Mouse (Mus musculus) small intestine, adult 2 months (tissue): ENCODE measurements around the gene Fcho2. TPM values are rescaled to one million over a fixed set of nuclear protein-coding genes. Genes with fewer than 3 reads are reported as not detected.

Experiments used
- H3K27ac ChIP-seq: fragments of 200-500 bp; 2 replicates; pipeline ENCODE4 v1.5.1; 2012; ENCODE audit warnings: low read depth, low read length, control low read depth, inconsistent platforms; ENCODE audit not compliant: insufficient read depth
- H3K27me3 ChIP-seq: fragments of 200-500 bp; 2 replicates; pipeline ENCODE4 v1.6.1; 2012; ENCODE audit warnings: mild to moderate bottlenecking, moderate library complexity, low read length, inconsistent platforms; ENCODE audit not compliant: control insufficient read depth, insufficient read depth
- H3K36me3 ChIP-seq: fragments of 200-500 bp; 2 replicates; pipeline ENCODE4 v1.6.1; 2012; ENCODE audit warnings: mild to moderate bottlenecking, low read length, control low read depth, inconsistent platforms; ENCODE audit not compliant: control insufficient read depth, insufficient read depth
- H3K4me1 ChIP-seq: fragments of 200-500 bp; 2 replicates; pipeline ENCODE4 v1.6.1; 2012; ENCODE audit warnings: low read length, inconsistent platforms, mixed read lengths; ENCODE audit not compliant: control insufficient read depth, insufficient read depth, insufficient read length
- H3K4me3 ChIP-seq: fragments of 200-500 bp; 2 replicates; pipeline ENCODE4 v1.5.1; 2012; ENCODE audit warnings: low read depth, mild to moderate bottlenecking, control low read depth, inconsistent platforms, low read length, moderate library complexity
- CTCF ChIP-seq: fragments of 200-500 bp; IDR thresholded peaks from 2 replicates; pipeline ENCODE4 v1.5.1; 2012; ENCODE audit warnings: low read depth, mild to moderate bottlenecking, control low read depth, inconsistent platforms, low read length, moderate library complexity, mixed read lengths; ENCODE audit not compliant: insufficient replicate concordance, insufficient read length; ENCODE audit errors: extremely low read depth
- POLR2A ChIP-seq: fragments of 200-500 bp; IDR thresholded peaks from 2 replicates; pipeline ENCODE4 v1.6.1; 2012; ENCODE audit warnings: low read depth, mild to moderate bottlenecking, control low read depth, inconsistent platforms, low read length, moderate library complexity
- WGBS: fragments of 180-500 bp; shearing (Covaris S2); methylation state at CpG from one replicate; pipeline ENCODE4 v1.1.7; 2018; 5-methylcytosine and 5-hydroxymethylcytosine counted together
- polyA plus RNA-seq: library from polyadenylated mRNA; depleted of rRNA; stranded (reverse); fragments of >200 nt; gene quantifications from 2 replicates; pipeline ENCODE4 v1.2.3, GENCODE M21; 2012; rRNA removed

Gene Fcho2
- polyA plus RNA-seq: 3.2 and 8.5 TPM in 2 replicates

DNA sequence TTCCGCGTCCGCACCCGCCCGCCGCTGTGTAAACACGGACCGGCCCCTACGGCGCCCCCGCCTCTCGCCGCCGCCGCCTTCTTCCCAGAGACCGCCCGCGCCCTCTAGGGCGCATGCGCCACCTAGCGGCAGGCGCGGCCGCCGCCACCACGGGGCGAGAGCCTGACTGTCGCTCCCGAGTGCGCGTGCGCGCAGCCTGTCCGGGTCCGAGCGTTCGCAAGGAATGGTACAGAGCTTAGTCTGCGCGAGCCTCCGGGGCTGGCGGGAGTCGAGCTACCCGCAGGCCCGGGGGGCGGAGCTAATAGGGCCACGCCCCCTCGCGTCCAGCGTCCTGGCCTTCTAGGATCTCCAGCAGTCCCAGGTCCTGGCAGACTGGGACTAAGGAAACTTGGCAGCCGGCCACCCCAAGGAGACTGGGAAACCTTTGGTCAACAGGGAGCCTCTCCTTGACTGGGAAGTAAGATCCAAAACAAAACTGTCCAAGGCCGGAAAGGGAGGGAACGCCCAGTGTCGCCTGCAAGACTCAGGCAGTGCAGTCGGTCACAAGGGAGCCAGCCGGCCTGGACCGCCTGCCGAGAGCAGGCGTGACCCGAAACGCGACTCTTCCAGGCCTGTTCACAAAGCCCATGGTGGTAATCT lies at the start of gene Fcho2:
Gene Fcho2 (minus strand): TSS at position 303 of the 639 bp plus-strand sequence.
- TF ChIP-seq POLR2A (peak; percentile 74), CTCF (peak; percentile 69; the same call in 1 of the 2 replicates)
- no peaks in the 10 kb centered on the region for H3K36me3 ChIP-seq
- no peaks in the 10 kb centered on the region for H3K27me3 ChIP-seq
- under 1% methylated on average over 61 of the region's 61 CpGs for WGBS
- peak within 1 kb of the TSS; percentile 89 for H3K4me3 ChIP-seq
- H3K4me1 ChIP-seq: peaks cover 20% of the 10 kb centered on the region; the same call in 1 of the 2 replicates
- H3K27ac ChIP-seq: peak within 1 kb of the TSS; percentile 90

DNA sequence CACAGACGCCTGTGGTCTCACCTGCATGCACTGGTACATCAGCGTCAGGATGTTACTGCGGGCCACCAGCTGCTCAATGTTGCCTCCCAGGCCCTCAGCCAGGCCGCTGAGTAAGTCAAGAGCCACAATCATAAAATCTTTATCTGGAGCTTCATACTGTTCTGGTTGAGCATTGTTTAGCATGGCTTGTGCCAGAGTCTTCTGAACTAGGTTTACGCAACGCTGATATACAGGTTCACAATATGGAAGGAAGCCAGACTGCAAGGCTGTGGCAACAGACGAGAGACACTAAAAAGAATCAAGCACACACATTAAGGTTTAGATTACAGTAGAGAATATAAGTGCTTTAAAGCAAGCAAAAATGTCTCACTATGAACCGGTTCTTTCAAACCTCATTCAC lies 40.0 kb upstream of the Fcho2 start:
- H3K4me3 ChIP-seq: no peak overlapping the region
- H3K36me3 ChIP-seq: peaks cover 59% of the 10 kb centered on the region
- no peak for TF ChIP-seq CTCF
- TF ChIP-seq POLR2A: no peak
- WGBS: 64% methylated on average over 8 of the region's 8 CpGs
- no peaks in the 10 kb centered on the region for H3K27me3 ChIP-seq
- H3K27ac ChIP-seq: no peak overlapping the region
- no peaks in the 10 kb centered on the region for H3K4me1 ChIP-seq

DNA sequence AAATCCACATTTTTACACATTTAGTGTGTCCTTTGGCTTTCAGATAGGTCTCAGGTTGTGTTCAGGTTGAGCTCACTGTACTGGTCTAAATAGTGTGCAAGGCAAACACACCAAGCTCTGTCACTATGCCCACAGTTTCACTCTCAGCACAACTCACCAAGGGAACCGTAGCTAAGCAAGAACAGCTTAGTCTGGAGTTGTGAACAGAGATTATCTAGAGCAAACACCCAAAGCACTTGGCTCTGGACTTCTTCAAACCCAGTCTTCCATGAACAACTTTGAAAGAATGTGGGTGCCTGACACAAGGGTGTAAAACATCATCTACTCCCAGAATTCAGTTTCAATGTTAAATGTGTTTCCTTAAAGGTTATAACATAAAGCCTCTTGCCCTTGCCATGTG lies 30.5 kb upstream of the Fcho2 start:
- 77% methylated on average over 1 of the region's 1 CpGs for WGBS
- Histone ChIP-seq H3K27me3 (no peaks in the 10 kb centered on the region), H3K27ac (no peak overlapping the region), H3K4me1 (no peaks in the 10 kb centered on the region), H3K36me3 (peaks cover 34% of the 10 kb centered on the region), H3K4me3 (no peak overlapping the region)
- no peak for TF ChIP-seq CTCF
- no peak for TF ChIP-seq POLR2A

DNA sequence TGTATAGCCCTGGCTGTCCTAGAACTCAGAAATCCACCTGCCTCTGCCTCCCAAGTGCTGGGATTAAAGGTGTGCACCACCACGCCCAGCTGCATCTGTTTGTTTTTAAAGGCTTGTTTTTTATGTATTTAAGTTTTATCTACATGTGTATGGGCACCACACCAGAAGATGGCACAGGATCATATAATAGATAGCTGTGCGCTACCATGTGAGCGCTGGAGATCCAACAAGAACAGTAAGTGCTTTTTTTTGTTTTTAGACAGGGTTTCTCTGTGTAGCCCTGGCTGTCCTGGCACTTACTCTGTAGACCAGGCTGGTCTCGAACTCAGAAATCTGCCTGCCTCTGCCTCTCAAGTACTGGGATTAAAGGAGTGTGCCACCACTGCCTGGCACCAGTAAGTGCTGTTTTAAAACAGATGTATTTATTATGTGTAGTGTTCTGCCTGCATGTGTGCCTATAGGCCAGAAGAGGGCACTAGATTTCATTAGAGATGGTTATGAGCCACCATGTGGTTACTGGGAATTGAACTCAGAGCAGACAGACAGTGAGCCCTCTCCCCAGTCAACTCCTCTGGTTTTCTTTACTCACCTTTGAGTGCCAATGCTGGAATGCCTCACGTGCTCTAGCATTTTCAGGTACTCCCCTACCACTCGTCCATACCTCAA lies 21.3 kb upstream of the Fcho2 start:
- no peak overlapping the region for H3K4me3 ChIP-seq
- WGBS: 94% methylated on average over 6 of the region's 6 CpGs
- no peak overlapping the region for H3K27ac ChIP-seq
- H3K36me3 ChIP-seq: peaks cover 10% of the 10 kb centered on the region
- no peaks in the 10 kb centered on the region for H3K27me3 ChIP-seq
- H3K4me1 ChIP-seq: no peaks in the 10 kb centered on the region
- TF ChIP-seq CTCF (no peak), POLR2A (no peak)

GRCm38 (mm10) chr13:98835740-98836139 lies 20.5 kb upstream of the Fcho2 start:
- TF ChIP-seq CTCF: no peak
- H3K36me3 ChIP-seq: peaks cover 7% of the 10 kb centered on the region
- WGBS: 89% methylated on average over 5 of the region's 5 CpGs
- no peaks in the 10 kb centered on the region for H3K4me1 ChIP-seq
- no peak overlapping the region for H3K4me3 ChIP-seq
- H3K27ac ChIP-seq: no peak overlapping the region
- H3K27me3 ChIP-seq: no peaks in the 10 kb centered on the region

GRCm38 (mm10) chr13:98834723-98835122 lies 19.5 kb upstream of the Fcho2 start:
- H3K36me3 ChIP-seq: peaks cover 3% of the 10 kb centered on the region; the same call in 1 of the 2 replicates
- no peaks in the 10 kb centered on the region for H3K4me1 ChIP-seq
- H3K27me3 ChIP-seq: no peaks in the 10 kb centered on the region
- WGBS: 84% methylated on average over 3 of the region's 3 CpGs
- H3K27ac ChIP-seq: no peak overlapping the region
- no peak overlapping the region for H3K4me3 ChIP-seq
- TF ChIP-seq POLR2A: no peak
- no peak for TF ChIP-seq CTCF

DNA sequence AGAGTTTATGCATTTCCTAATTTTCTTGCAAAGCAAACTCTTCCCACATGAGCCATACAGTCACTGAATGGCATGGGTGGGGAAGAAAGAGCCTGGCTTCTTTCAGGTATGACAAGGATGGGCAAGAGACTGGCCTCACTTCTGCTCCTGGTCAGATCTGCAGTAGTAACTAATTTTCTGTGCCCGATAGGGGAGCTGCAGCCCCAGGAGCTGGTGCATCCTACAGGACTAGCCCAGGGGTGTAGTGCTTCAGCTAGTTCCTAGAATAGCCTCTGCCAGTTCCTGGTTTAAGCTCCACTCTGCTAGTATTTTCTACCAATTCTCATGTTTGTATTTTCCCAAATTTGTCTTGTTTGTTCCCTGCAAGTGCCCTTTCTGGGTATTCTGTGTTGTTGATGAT lies 18.9 kb upstream of the Fcho2 start:
- H3K4me1 ChIP-seq: no peaks in the 10 kb centered on the region
- 39% methylated on average over 1 of the region's 1 CpGs for WGBS
- H3K27me3 ChIP-seq: no peaks in the 10 kb centered on the region
- TF ChIP-seq POLR2A: no peak
- peaks cover 3% of the 10 kb centered on the region; the same call in 1 of the 2 replicates for H3K36me3 ChIP-seq
- H3K4me3 ChIP-seq: no peak overlapping the region
- no peak overlapping the region for H3K27ac ChIP-seq
